Mouse (Mus musculus) neural tube, embryonic 11.5 days (tissue): ENCODE results near the gene Cdc42bpa. TPM values are rescaled to one million over a fixed set of nuclear protein-coding genes. Genes with fewer than 3 reads are reported as not detected.

Experiments
- ATAC-seq: fragments of 200-750 bp; cut with Nextera tagmentation; 2 replicates; pipeline ENCODE4 v1.8.0; 2017; ENCODE audit warnings: moderate number of reproducible peaks, mild to moderate bottlenecking, moderate TSS enrichment, moderate library complexity; ENCODE audit not compliant: insufficient read depth, low FRiP score, low TSS enrichment
- DNase-seq: peaks from one replicate; pipeline ENCODE4 v3.0.0-alpha.2; 2015; ENCODE audit warnings: low spot score
- H3K27ac ChIP-seq: fragments of 300-500 bp; sonication (generic); 2 replicates; pipeline ENCODE4 v1.5.1; 2014; ENCODE audit warnings: low read depth, mild to moderate bottlenecking, low read length
- H3K27me3 ChIP-seq: fragments of 300-500 bp; sonication (generic); 2 replicates; pipeline ENCODE4 v1.6.1; 2014; ENCODE audit warnings: mild to moderate bottlenecking, low read length, mixed read lengths; ENCODE audit not compliant: control insufficient read depth, insufficient read depth
- H3K36me3 ChIP-seq: fragments of 300-500 bp; sonication (generic); 2 replicates; pipeline ENCODE4 v1.6.1; 2014; ENCODE audit warnings: mild to moderate bottlenecking, low read length, moderate library complexity, mixed read lengths; ENCODE audit not compliant: control insufficient read depth, insufficient read depth
- H3K4me1 ChIP-seq: fragments of 300-500 bp; sonication (generic); 2 replicates; pipeline ENCODE4 v1.6.1; 2014; ENCODE audit warnings: low read length, mixed read lengths; ENCODE audit not compliant: control insufficient read depth, insufficient read depth
- H3K4me2 ChIP-seq: fragments of 300-500 bp; sonication (generic); 2 replicates; pipeline ENCODE4 v1.6.1; 2014; ENCODE audit warnings: low read depth, mild to moderate bottlenecking, moderate library complexity
- H3K4me3 ChIP-seq: fragments of 300-500 bp; sonication (generic); 2 replicates; pipeline ENCODE4 v1.5.1; 2014; ENCODE audit warnings: low read depth, low read length
- H3K9ac ChIP-seq: fragments of 300-500 bp; sonication (generic); 2 replicates; pipeline ENCODE4 v1.6.1; 2014; ENCODE audit warnings: mild to moderate bottlenecking, low read length
- H3K9me3 ChIP-seq: fragments of 300-500 bp; sonication (generic); 2 replicates; pipeline ENCODE4 v1.6.1; 2016; ENCODE audit warnings: low read length; ENCODE audit not compliant: control insufficient read depth
- WGBS: fragments of 180-500 bp; shearing (Covaris S2); extraction: QIAGEN DNeasy Blood & Tissue Kit; methylation state at CpG from one replicate; pipeline ENCODE4 v1.1.7; 2014; 5-methylcytosine and 5-hydroxymethylcytosine counted together
- polyA plus RNA-seq: library from polyadenylated mRNA; unstranded; fragments of >200 nt; fragmentation: Nextera tagmentation; extraction: Ambion mirVana; gene quantifications from 2 replicates; pipeline ENCODE4 v1.2.1, GENCODE M21; 2014

The Cdc42bpa gene
- polyA plus RNA-seq, 1 experiment from 2014 or later: 15.5 TPM

DNA sequence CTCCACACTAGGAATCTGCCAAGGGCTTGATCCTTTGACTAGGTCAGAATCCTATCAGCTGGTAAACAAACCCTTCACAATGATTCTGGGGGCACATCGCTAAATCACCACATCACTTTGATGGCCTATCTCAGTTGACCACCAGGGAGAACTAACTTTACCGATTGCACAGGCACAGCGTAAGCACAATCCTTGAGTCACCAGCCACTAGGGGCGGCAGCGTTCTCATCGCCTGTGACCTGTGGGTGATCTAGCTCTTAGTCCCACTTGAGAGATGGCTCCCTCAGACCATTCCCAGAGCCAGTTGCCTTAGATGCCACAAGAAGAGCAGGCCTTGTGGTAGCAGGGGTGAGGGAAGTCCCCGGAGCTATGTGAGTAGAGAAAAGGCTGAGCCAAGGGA lies 31.4 kb upstream of the Cdc42bpa start:
- 54% methylated on average over 7 of the region's 7 CpGs for WGBS
- Histone ChIP-seq H3K4me2 (no peak overlapping the region), H3K9ac (no peak overlapping the region), H3K36me3 (no peaks in the 10 kb centered on the region), H3K9me3 (no peaks in the 10 kb centered on the region), H3K4me3 (no peak overlapping the region), H3K27me3 (no peaks in the 10 kb centered on the region), H3K27ac (no peak overlapping the region), H3K4me1 (no peaks in the 10 kb centered on the region)
- no peak for ATAC-seq
- DNase-seq: no peak

DNA sequence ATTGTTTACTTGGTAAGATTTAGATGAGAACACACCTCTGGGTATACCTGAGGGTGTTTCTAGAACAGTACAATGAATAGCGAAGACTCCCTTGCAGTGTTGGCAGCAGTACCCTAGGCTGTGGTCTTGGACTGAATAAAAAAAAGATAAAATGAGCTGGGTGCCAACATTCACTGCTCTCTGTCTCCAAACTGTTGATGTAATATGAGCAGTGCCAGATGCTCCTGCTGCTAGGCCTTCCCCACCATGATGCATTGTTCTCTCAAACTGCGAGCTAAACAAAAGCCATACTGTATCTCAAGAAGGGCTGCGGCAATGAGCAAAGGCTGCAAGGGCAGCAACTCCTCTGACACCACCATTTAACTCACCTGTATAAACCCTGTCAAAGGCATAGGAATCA lies 29.0 kb upstream of the Cdc42bpa start:
- no peaks in the 10 kb centered on the region for H3K4me1 ChIP-seq
- no peaks in the 10 kb centered on the region for H3K36me3 ChIP-seq
- no peaks in the 10 kb centered on the region for H3K9me3 ChIP-seq
- no peak overlapping the region for H3K27ac ChIP-seq
- no peak overlapping the region for H3K4me2 ChIP-seq
- H3K9ac ChIP-seq: no peak overlapping the region
- H3K27me3 ChIP-seq: no peaks in the 10 kb centered on the region
- ATAC-seq: no peak
- WGBS: 70% methylated on average over 3 of the region's 3 CpGs
- no peak overlapping the region for H3K4me3 ChIP-seq
- DNase-seq: no peak

DNA sequence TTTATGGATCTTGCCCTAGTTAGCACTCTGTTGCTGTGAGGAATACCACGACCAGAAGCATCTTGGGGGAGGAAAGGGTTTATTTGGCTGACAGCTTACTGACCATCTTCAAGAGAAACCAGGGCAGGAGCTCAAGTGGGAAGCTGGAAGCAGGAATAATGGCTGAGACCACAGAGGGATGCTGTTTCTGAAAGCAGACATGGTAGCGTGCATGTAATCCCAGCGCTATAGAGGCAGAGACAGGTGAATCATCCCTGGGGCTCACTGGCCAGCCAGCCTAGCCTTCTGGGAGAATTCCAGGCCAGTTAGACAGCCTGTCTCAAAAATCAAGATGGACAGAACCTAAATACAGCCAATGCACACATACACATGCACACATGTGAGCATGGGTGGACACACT lies 26.2 kb upstream of the Cdc42bpa start:
- H3K4me3 ChIP-seq: no peak overlapping the region
- H3K27me3 ChIP-seq: no peaks in the 10 kb centered on the region
- H3K9me3 ChIP-seq: no peaks in the 10 kb centered on the region
- DNase-seq (no peak), ATAC-seq (no peak)
- WGBS: 88% methylated on average over 3 of the region's 3 CpGs
- no peaks in the 10 kb centered on the region for H3K36me3 ChIP-seq
- H3K4me2 ChIP-seq: no peak overlapping the region
- H3K4me1 ChIP-seq: no peaks in the 10 kb centered on the region
- no peak overlapping the region for H3K9ac ChIP-seq
- H3K27ac ChIP-seq: no peak overlapping the region

DNA sequence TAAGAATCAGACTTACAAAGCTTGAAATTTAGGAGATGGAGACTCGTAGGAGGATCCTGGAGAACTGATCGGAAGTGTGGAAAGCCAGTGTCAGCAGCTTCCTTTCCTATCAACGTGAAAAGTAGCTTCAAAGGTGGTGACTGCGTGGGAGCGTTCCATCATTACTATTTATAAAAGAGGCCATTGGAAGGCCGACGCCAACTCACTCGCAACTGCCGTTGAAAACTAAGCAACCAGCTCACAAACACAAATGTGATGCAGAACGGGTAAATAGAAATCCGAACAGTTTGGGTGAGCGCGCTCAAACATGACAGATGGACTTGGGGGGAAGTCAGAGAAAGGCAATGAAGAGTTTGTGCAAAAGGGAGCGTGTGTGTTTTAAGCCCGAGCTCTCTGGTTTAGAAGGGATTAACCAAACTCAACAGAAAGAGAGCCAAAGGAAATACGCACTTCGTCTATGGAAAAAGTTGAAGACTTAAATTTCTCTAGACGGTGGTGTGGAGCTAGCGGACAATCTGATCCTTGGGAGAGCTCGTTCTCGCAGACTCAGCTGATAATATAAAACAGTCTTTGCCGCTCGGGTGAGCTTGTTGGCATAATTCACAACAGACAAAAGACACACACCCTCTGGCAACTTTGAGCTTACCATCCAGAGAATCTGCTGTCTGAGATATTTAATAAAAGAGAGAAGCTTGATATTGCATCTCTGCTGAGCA lies 20.0 kb upstream of the Cdc42bpa start:
- WGBS: 85% methylated on average over 23 of the region's 23 CpGs
- Histone ChIP-seq H3K27ac (no peak overlapping the region), H3K9me3 (no peaks in the 10 kb centered on the region), H3K36me3 (no peaks in the 10 kb centered on the region), H3K4me1 (no peaks in the 10 kb centered on the region), H3K27me3 (no peaks in the 10 kb centered on the region), H3K4me2 (no peak overlapping the region), H3K9ac (no peak overlapping the region), H3K4me3 (no peak overlapping the region)
- DNase-seq (no peak), ATAC-seq (no peak)

- Histone ChIP-seq H3K27me3 (no peaks in the 10 kb centered on the region), H3K36me3 (no peaks in the 10 kb centered on the region), H3K9me3 (no peaks in the 10 kb centered on the region), H3K9ac (no peak overlapping the region), H3K4me1 (no peaks in the 10 kb centered on the region), H3K4me2 (no peak overlapping the region), H3K27ac (no peak overlapping the region), H3K4me3 (no peak overlapping the region)
- no peak for DNase-seq
- 91% methylated on average over 14 of the region's 14 CpGs for WGBS
- no peak for ATAC-seq
Measured at GRCm38 (mm10) chr1:179940787-179941352, 19.4 kb upstream of the Cdc42bpa start.

DNA sequence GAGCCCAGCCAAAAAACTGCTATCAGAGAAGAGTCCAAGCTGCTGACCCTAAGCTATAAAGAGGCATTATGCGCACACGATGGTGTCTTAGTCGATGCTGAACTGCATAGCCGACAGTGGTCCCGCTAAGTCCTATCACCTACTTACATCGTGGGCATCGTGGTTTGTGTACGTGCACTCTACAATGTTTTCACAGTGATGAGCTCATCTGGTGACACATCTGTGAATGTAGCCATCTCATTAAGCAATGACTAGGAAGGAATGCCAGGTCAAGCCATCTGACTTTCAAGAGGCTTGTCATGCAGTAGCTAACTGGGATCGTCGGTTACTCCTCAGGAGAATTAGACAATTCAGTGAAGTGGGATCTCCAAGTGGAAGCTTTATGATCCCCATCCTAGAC lies 15.3 kb upstream of the Cdc42bpa start:
- Histone ChIP-seq H3K4me3 (no peak overlapping the region), H3K27ac (no peak overlapping the region), H3K36me3 (no peaks in the 10 kb centered on the region), H3K9me3 (no peaks in the 10 kb centered on the region), H3K9ac (no peak overlapping the region), H3K27me3 (no peaks in the 10 kb centered on the region), H3K4me2 (no peak overlapping the region), H3K4me1 (no peaks in the 10 kb centered on the region)
- ATAC-seq: no peak
- no peak for DNase-seq
- WGBS: 95% methylated on average over 10 of the region's 10 CpGs

- no peaks in the 10 kb centered on the region for H3K36me3 ChIP-seq
- no peaks in the 10 kb centered on the region for H3K27me3 ChIP-seq
- H3K9ac ChIP-seq: no peak overlapping the region
- no peak for ATAC-seq
- H3K4me2 ChIP-seq: no peak overlapping the region
- no peak for DNase-seq
- no peaks in the 10 kb centered on the region for H3K9me3 ChIP-seq
- H3K4me3 ChIP-seq: no peak overlapping the region
- H3K27ac ChIP-seq: no peak overlapping the region
- H3K4me1 ChIP-seq: no peaks in the 10 kb centered on the region
- 62% methylated on average over 2 of the region's 2 CpGs for WGBS
Measured at GRCm38 (mm10) chr1:179946616-179947015, 13.7 kb upstream of the Cdc42bpa start.

- H3K9ac ChIP-seq: no peak overlapping the region
- no peaks in the 10 kb centered on the region for H3K27me3 ChIP-seq
- no peaks in the 10 kb centered on the region for H3K9me3 ChIP-seq
- no peak overlapping the region for H3K4me2 ChIP-seq
- no peak overlapping the region for H3K27ac ChIP-seq
- DNase-seq (no peak), ATAC-seq (no peak)
- 85% methylated on average over 2 of the region's 2 CpGs for WGBS
- no peaks in the 10 kb centered on the region for H3K4me1 ChIP-seq
- H3K36me3 ChIP-seq: no peaks in the 10 kb centered on the region
- H3K4me3 ChIP-seq: no peak overlapping the region
Measured at GRCm38 (mm10) chr1:179947653-179948052, 12.6 kb upstream of the Cdc42bpa start.

DNA sequence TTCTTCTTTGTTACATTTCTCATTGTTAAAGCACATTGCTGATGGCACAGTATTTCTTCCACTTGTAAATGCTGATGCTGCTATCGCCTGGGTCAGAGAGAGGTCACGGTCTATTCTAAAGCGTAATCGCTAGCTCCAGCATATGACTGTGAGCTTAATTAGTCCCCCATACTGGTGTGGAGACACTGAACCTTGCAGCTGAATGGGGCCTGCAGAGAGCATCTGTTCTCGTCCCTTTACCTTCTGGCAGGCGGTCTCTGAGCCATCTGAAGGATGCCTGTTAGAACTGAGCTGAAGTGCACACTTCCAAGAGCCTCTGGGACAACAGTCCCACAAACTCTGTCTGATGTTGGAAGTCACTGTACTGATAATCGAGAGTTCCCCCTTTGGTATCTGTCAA lies 8.7 kb upstream of the Cdc42bpa start:
- DNase-seq: peak; percentile 46
- Histone ChIP-seq H3K4me3 (no peak overlapping the region), H3K27ac (no peak overlapping the region; the same call in 1 of the 2 replicates), H3K27me3 (no peaks in the 10 kb centered on the region), H3K9me3 (no peaks in the 10 kb centered on the region), H3K4me2 (no peak overlapping the region), H3K36me3 (no peaks in the 10 kb centered on the region), H3K4me1 (no peaks in the 10 kb centered on the region), H3K9ac (no peak overlapping the region)
- WGBS: 39% methylated on average over 7 of the region's 7 CpGs
- ATAC-seq: peak; percentile 55
